In genomic region chr12:40885377-40885776, GRCm38 (mm10) we compare ENCODE assay signal across 20 mouse cellular contexts.
DNase-seq lines count a peak whose midpoint lies in the region; ATAC-seq and TF ChIP-seq lines count a peak whose summit lies in the region.
"Had no signal": no experiment of that assay in that cellular context is flagged by ENCODE, and none has a peak within 500 bp of the region (broad histone marks: within the 10 kb centered on the region; RNA-seq: fewer than 3 reads in every experiment).

No protein-coding gene starts in this region.

- H3K27me3 ChIP-seq in limb, embryonic 15.5 days: no peaks in the 10 kb centered on the region
- no peaks in the 10 kb centered on the region for H3K27me3 ChIP-seq in limb, embryonic 10.5 days (ENCODE audit: low read depth, poor library complexity, severe bottlenecking)
- no peaks in the 10 kb centered on the region for H3K27me3 ChIP-seq in liver, postnatal 0 days (ENCODE audit: insufficient read depth, low read length)
- H3K27me3 ChIP-seq: heart, embryonic 15.5 days; neural tube, embryonic 13.5 days had no signal

- no peak overlapping the region for H3K4me3 ChIP-seq in limb, embryonic 15.5 days
- no peak overlapping the region for H3K4me3 ChIP-seq in limb, embryonic 10.5 days
- no peak overlapping the region for H3K4me3 ChIP-seq in liver, postnatal 0 days (ENCODE audit: low read depth, low read length)
- H3K4me3 ChIP-seq: heart, embryonic 15.5 days; left cerebral cortex, adult 2 months; midbrain, embryonic 10.5 days; neural tube, embryonic 13.5 days had no signal

- WGBS in limb, embryonic 15.5 days: 97% methylated on average over 6 of the region's 6 CpGs
- 93% methylated on average over 6 of the region's 6 CpGs for WGBS in limb, embryonic 10.5 days
- 88% methylated on average over 6 of the region's 6 CpGs for WGBS in liver, postnatal 0 days (ENCODE audit: insufficient replicate concordance)

- 0 out of 2 replicates have a peak, but pooled peaks have one; percentile 15 for ATAC-seq in limb, embryonic 15.5 days (ENCODE audit: insufficient number of reproducible peaks, low FRiP score, low TSS enrichment, low read depth)
- peak; percentile 78 for ATAC-seq in erythroblast, adult 5-6 weeks (replicated peaks; ENCODE audit: low FRiP score, poor library complexity, severe bottlenecking)
- 0 out of 2 replicates have a peak, but pooled peaks have one; percentile 22 for ATAC-seq in liver, postnatal 0 days

- TF ChIP-seq EP300 in liver, postnatal 0 days (IDR thresholded peaks at IDR 0.05; ENCODE audit: low read depth): no peak

- H3K4me2 ChIP-seq in limb, embryonic 15.5 days: no peak overlapping the region
- H3K4me2 ChIP-seq in liver, postnatal 0 days (ENCODE audit: low read depth, low read length): no peak overlapping the region
- H3K4me2 ChIP-seq: heart, embryonic 15.5 days; neural tube, embryonic 13.5 days had no signal

- H3K9ac ChIP-seq in limb, embryonic 15.5 days: no peak overlapping the region
- no peak overlapping the region for H3K9ac ChIP-seq in liver, postnatal 0 days (replicated peaks)
- H3K9ac ChIP-seq: heart, embryonic 15.5 days; neural tube, embryonic 13.5 days had no signal

- no peak for TF ChIP-seq CTCF in liver, postnatal 0 days (IDR thresholded peaks at IDR 0.05; ENCODE audit: low read depth)

- no peak for DNase-seq in limb, embryonic 10.5 days (ENCODE audit: low spot score)
- peak; percentile 73 for DNase-seq in liver
- peak; percentile 14 for DNase-seq in liver, postnatal 0 days
- no peak for DNase-seq in ovary, adult 18-20 months (ENCODE audit: low spot score)
- no peak for DNase-seq in heart, adult 9 months (ENCODE audit: low spot score in 2 of 2)
- DNase-seq: adrenal gland, adult 2 months; cerebellum, adult 9-11 months; gastrocnemius, postnatal 10 days; kidney, adult 18-20 months; kidney, postnatal 36 days; left cerebral cortex, postnatal 4 days; lung, adult 2 months; lung, postnatal 36 days; right cerebral cortex, postnatal 14 days had no signal

- H3K9me3 ChIP-seq in limb, embryonic 15.5 days: no peaks in the 10 kb centered on the region
- H3K9me3 ChIP-seq in limb, embryonic 10.5 days (replicated peaks): no peaks in the 10 kb centered on the region
- H3K9me3 ChIP-seq in liver, postnatal 0 days (ENCODE audit: low read length): no peaks in the 10 kb centered on the region
- H3K9me3 ChIP-seq: heart, embryonic 15.5 days; midbrain, embryonic 10.5 days; neural tube, embryonic 13.5 days had no signal

- no peaks in the 10 kb centered on the region for H3K4me1 ChIP-seq in limb, embryonic 15.5 days
- no peaks in the 10 kb centered on the region for H3K4me1 ChIP-seq in limb, embryonic 10.5 days
- peaks cover 18% of the 10 kb centered on the region for H3K4me1 ChIP-seq in liver, postnatal 0 days (ENCODE audit: insufficient read depth)
- H3K4me1 ChIP-seq: heart, embryonic 15.5 days; midbrain, embryonic 10.5 days; neural tube, embryonic 13.5 days had no signal

- no peaks in the 10 kb centered on the region for H3K36me3 ChIP-seq in limb, embryonic 15.5 days
- H3K36me3 ChIP-seq in limb, embryonic 10.5 days: no peaks in the 10 kb centered on the region
- H3K36me3 ChIP-seq in liver, postnatal 0 days (replicated peaks; ENCODE audit: insufficient read depth, low read length): no peaks in the 10 kb centered on the region
- H3K36me3 ChIP-seq: heart, embryonic 15.5 days; midbrain, embryonic 10.5 days; neural tube, embryonic 13.5 days had no signal

- no peak overlapping the region for H3K27ac ChIP-seq in limb, embryonic 15.5 days
- no peak overlapping the region; the same call in 1 of the 2 replicates for H3K27ac ChIP-seq in limb, embryonic 10.5 days
- H3K27ac ChIP-seq in liver, postnatal 0 days (ENCODE audit: low read depth): peak overlapping the region; percentile 25; the same call in 1 of the 2 replicates
- H3K27ac ChIP-seq: heart, embryonic 15.5 days; left cerebral cortex, adult 2 months; midbrain, embryonic 10.5 days; neural tube, embryonic 13.5 days had no signal

Comparison
In these comparisons a context has a peak if more than half of its experiments do, and no peak if none do; other contexts are left out.
1. ATAC-seq: peak in every context shown above with its lines; median percentile 78 in erythroblast, adult 5-6 weeks; 22 in liver, postnatal 0 days; 15 in limb, embryonic 15.5 days.
2. DNase-seq: peak in liver (single experiment) and liver, postnatal 0 days (single experiment); none in limb, embryonic 10.5 days (single experiment), ovary, adult 18-20 months (single experiment) and heart, adult 9 months (0 of 2).